Mouse (Mus musculus): ENCODE results near the gene Anapc15.

DNA sequence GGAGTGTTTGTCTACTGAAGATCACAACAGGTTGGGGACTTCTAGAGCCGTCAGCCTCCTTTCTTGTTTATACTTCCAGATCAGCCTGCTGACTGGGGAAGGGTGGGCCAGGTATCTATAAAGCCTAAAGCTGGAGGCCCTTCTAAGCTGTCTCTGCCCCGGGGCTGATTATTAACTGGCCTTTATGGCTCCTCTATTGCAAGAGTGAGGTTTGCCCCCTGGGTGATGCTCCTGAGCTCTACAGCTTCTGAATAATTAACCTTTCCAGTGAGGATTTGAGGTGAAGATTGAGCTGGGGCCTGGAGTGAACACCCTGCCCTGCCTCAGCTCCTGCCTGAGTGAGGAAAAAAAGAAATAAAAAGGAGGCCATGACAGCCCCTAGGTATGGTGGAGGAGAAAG, 7.1 kb downstream of the Anapc15 start, which contains the start of gene Folr1:
- TF ChIP-seq POLR2A (IDR thresholded peaks at IDR 0.05; ENCODE audit: low read depth, low read length) (no peak), CTCF (conservative IDR thresholded peaks at IDR 0.05; ENCODE audit: insufficient read depth, insufficient read length, low read depth, low read length) (no peak)

All from kidney, adult 2 months (tissue).